ENCODE assay signal across 15 mouse cellular contexts in the genomic region with DNA sequence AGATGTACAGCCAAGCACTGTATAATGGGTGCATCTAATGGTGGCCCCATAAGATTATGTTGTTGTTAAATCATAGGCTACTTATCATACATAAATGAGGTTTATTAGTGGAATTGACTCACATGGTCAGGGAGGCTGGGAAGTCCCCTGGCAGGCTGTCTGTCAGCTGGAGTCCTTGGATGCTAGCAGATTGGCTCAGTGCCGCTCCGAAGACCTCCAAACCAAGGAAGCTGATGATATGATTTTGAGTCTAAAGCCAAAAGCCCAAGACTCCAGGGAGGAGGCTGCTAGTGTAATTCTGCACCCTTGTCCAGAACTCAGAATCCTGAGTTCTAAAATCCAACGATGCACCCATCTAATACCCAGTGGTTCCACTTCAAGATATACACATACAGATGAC.
"Had no signal": no experiment of that assay in that cellular context is flagged by ENCODE, and none has a peak within 500 bp of the region (broad histone marks: within the 10 kb centered on the region; RNA-seq: fewer than 3 reads in every experiment).

No protein-coding gene starts in this region.

- H3K4me1 ChIP-seq: liver, embryonic 15.5 days; stomach, embryonic 15.5 days had no signal

- H3K9me3 ChIP-seq: limb, embryonic 10.5 days; liver, embryonic 15.5 days; megakaryocyte, embryonic 14.5 days; midbrain, embryonic 15.5 days; neural tube, embryonic 13.5 days; stomach, embryonic 15.5 days had no signal

- H3K27me3 ChIP-seq: liver, embryonic 15.5 days; megakaryocyte, embryonic 14.5 days; midbrain, embryonic 15.5 days; neural tube, embryonic 13.5 days; stomach, embryonic 15.5 days had no signal

- H3K4me2 ChIP-seq: liver, embryonic 11.5 days; liver, embryonic 15.5 days; lung, embryonic 14.5 days; midbrain, embryonic 11.5 days; midbrain, embryonic 15.5 days; neural tube, embryonic 13.5 days; stomach, embryonic 15.5 days had no signal

- DNase-seq: kidney, adult 8-10 months; kidney, postnatal 25 days; lung, embryonic 14.5 days; lung, postnatal 14 days; right cerebral cortex, postnatal 14 days; thymus, postnatal 4 days had no signal

- H3K36me3 ChIP-seq: limb, embryonic 10.5 days; liver, embryonic 15.5 days; midbrain, embryonic 15.5 days; neural tube, embryonic 13.5 days; stomach, embryonic 15.5 days had no signal

- H3K27ac ChIP-seq: limb, embryonic 10.5 days; liver, embryonic 15.5 days; macrophage; midbrain, embryonic 15.5 days; neural tube, embryonic 13.5 days; stomach, embryonic 15.5 days had no signal

- H3K4me3 ChIP-seq: limb, embryonic 10.5 days; liver, embryonic 15.5 days; megakaryocyte, embryonic 14.5 days; midbrain, embryonic 15.5 days; neural tube, embryonic 13.5 days; stomach, embryonic 15.5 days had no signal

- H3K9ac ChIP-seq: liver, embryonic 15.5 days; lung, embryonic 14.5 days; midbrain, embryonic 15.5 days; neural tube, embryonic 13.5 days; stomach, embryonic 15.5 days had no signal

- ATAC-seq: midbrain, embryonic 15.5 days had no signal
